Mouse (Mus musculus) liver, embryonic 14.5 days (tissue): ENCODE data around the gene Tpsb2. TPM values are rescaled to one million over a fixed set of nuclear protein-coding genes. Genes with fewer than 3 reads are reported as not detected.

Experiments used
- ATAC-seq: fragments of 200-750 bp; cut with Nextera tagmentation; 2 replicates; pipeline ENCODE4 v1.8.0; 2017; ENCODE audit warnings: moderate number of reproducible peaks, mild to moderate bottlenecking, moderate library complexity; ENCODE audit not compliant: insufficient read depth
- DNase-seq, 3 experiments: peaks; one replicate each; pipeline ENCODE4 v3.0.0-alpha.2; 2012 to 2013; ENCODE audit warnings: low read depth in 3 of 3, low spot score in 3 of 3
- H3K27ac ChIP-seq: fragments of 300-500 bp; sonication (generic); 2 replicates; pipeline ENCODE4 v1.5.1; 2014; ENCODE audit warnings: moderate library complexity, mild to moderate bottlenecking, control low read depth, inconsistent platforms
- H3K27me3 ChIP-seq: fragments of 300-500 bp; sonication (generic); 2 replicates; pipeline ENCODE4 v1.6.1; 2014; ENCODE audit warnings: mild to moderate bottlenecking, low read length, moderate library complexity; ENCODE audit not compliant: control insufficient read depth, insufficient read depth
- H3K36me3 ChIP-seq: fragments of 300-500 bp; sonication (generic); replicated peaks from 2 replicates; pipeline ENCODE4 v1.6.1; 2014; ENCODE audit warnings: low read depth; ENCODE audit not compliant: control insufficient read depth, insufficient read depth
- H3K4me1 ChIP-seq, 2 experiments: fragments of 200-500 bp in 1 of 2; fragments of 300-500 bp in 1 of 2; sonication (generic) in 1 of 2; replicated peaks; 2 replicates each; pipeline ENCODE4 v1.6.1; 2012 to 2014; ENCODE audit warnings: antibody characterized with exemption in 1 of 2, inconsistent platforms in 1 of 2, low read length in 1 of 2; ENCODE audit not compliant: control insufficient read depth in 2 of 2, insufficient read depth in 2 of 2
- H3K4me2 ChIP-seq: fragments of 300-500 bp; sonication (generic); 2 replicates; pipeline ENCODE4 v1.6.1; 2014; ENCODE audit warnings: low read depth, mild to moderate bottlenecking, control low read depth, moderate library complexity
- H3K4me3 ChIP-seq, 2 experiments: fragments of 200-500 bp in 1 of 2; fragments of 300-500 bp in 1 of 2; sonication (generic) in 1 of 2; 2 replicates each; pipeline ENCODE4 v1.5.1; 2012 to 2014; ENCODE audit warnings: low read depth in 2 of 2, low read length in 2 of 2, mild to moderate bottlenecking in 2 of 2, control low read depth in 1 of 2, inconsistent platforms in 1 of 2, moderate library complexity in 1 of 2; ENCODE audit not compliant: insufficient read depth in 1 of 2
- H3K9ac ChIP-seq: fragments of 300-500 bp; sonication (generic); replicated peaks from 2 replicates; pipeline ENCODE4 v1.6.1; 2014; ENCODE audit warnings: mild to moderate bottlenecking, control low read depth, moderate library complexity
- H3K9me3 ChIP-seq: fragments of 300-500 bp; sonication (generic); 2 replicates; pipeline ENCODE4 v1.6.1; 2016; ENCODE audit warnings: low read length, mixed read lengths; ENCODE audit not compliant: control insufficient read depth
- CTCF ChIP-seq: IDR thresholded peaks from 2 replicates; pipeline ENCODE4 v1.5.1; 2016; ENCODE audit warnings: antibody characterized with exemption, low read depth, control low read depth
- EP300 ChIP-seq: IDR thresholded peaks from 2 replicates; pipeline ENCODE4 v1.6.1; 2016; ENCODE audit warnings: antibody characterized with exemption, low read depth
- WGBS: fragments of 180-500 bp; shearing (Covaris S2); extraction: QIAGEN DNeasy Blood & Tissue Kit; methylation state at CpG from one replicate; pipeline ENCODE4 v1.1.7; 2014; ENCODE audit not compliant: insufficient replicate concordance; 5-methylcytosine and 5-hydroxymethylcytosine counted together
- polyA plus RNA-seq, 2 experiments: library from polyadenylated mRNA; depleted of rRNA in 1 of 2; stranded (reverse) in 1 of 2; unstranded in 1 of 2; fragments of >200 nt; fragmentation: Nextera tagmentation in 1 of 2; extraction: Ambion mirVana in 1 of 2; gene quantifications; 2 replicates each; pipeline versions ENCODE4 v1.2.1 to v1.2.3; 2012 to 2014

The Tpsb2 gene
- polyA plus RNA-seq, 2 experiments, result 0.11 to 0.44 TPM

- DNase-seq, result no peak
- WGBS, result 35% methylated on average over 4 of the region's 4 CpGs
Measured at GRCm38 (mm10) chr17:25414209-25414608, 48.1 kb downstream of the Tpsb2 start.

DNA sequence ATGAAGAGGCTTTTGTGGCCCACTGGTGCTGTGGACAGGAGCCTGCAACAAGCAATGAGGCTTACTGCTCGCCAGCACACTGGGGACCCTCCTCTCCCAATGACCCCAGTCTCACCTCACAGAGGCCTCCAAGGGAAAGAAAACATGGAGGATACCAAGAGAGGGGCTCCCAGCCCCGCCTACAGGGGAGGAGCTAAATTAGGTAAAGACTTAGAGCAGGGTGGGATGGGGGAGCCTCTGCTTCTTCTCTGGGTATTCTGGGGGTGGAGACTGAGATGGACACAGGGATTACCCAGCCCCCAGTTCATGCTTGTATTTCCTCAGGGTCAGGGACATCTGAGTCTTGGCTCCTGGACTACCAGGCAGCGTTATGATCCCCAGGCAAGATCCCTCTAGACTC lies 48.8 kb downstream of the Tpsb2 start:
- no peaks in the 10 kb centered on the region for H3K9me3 ChIP-seq
- no peaks in the 10 kb centered on the region for H3K27me3 ChIP-seq
- no peaks in the 10 kb centered on the region for H3K36me3 ChIP-seq
- TF ChIP-seq EP300, result no peak
- no peak for TF ChIP-seq CTCF
- no peak overlapping the region for H3K4me2 ChIP-seq
- H3K9ac ChIP-seq, result no peak overlapping the region
- no peaks in the 10 kb centered on the region for H3K4me1 ChIP-seq
- DNase-seq (no peak), ATAC-seq (no peak)
- WGBS, result 28% methylated on average over 3 of the region's 3 CpGs
- no peak overlapping the region for H3K4me3 ChIP-seq
- H3K27ac ChIP-seq, result no peak overlapping the region

More at GRCm38 (mm10) chr17:25414209-25414608, 48.1 kb downstream of the Tpsb2 start:
- Histone ChIP-seq H3K4me1 (no peaks in the 10 kb centered on the region), H3K27ac (no peak overlapping the region), H3K27me3 (no peaks in the 10 kb centered on the region), H3K4me3 (no peak overlapping the region), H3K9ac (no peak overlapping the region), H3K36me3 (no peaks in the 10 kb centered on the region), H3K9me3 (no peaks in the 10 kb centered on the region), H3K4me2 (no peak overlapping the region)
- no peak for ATAC-seq
- no peak for TF ChIP-seq CTCF
- no peak for TF ChIP-seq EP300

- DNase-seq, result no peak
- WGBS, result 39% methylated on average over 5 of the region's 6 CpGs
- H3K9ac ChIP-seq, result no peak overlapping the region
- TF ChIP-seq CTCF (no peak), EP300 (no peak)
- H3K9me3 ChIP-seq, result no peaks in the 10 kb centered on the region
- no peaks in the 10 kb centered on the region for H3K4me1 ChIP-seq
- H3K27me3 ChIP-seq, result no peaks in the 10 kb centered on the region
- no peak overlapping the region for H3K4me3 ChIP-seq
- no peak overlapping the region for H3K27ac ChIP-seq
- no peaks in the 10 kb centered on the region for H3K36me3 ChIP-seq
- no peak overlapping the region for H3K4me2 ChIP-seq
- no peak for ATAC-seq
Measured at GRCm38 (mm10) chr17:25415421-25415913, 49.4 kb downstream of the Tpsb2 start.

- no peak overlapping the region for H3K4me3 ChIP-seq
- DNase-seq (no peak), ATAC-seq (no peak)
- no peak overlapping the region for H3K4me2 ChIP-seq
- H3K27ac ChIP-seq, result no peak overlapping the region
- no peak overlapping the region for H3K9ac ChIP-seq
- no peaks in the 10 kb centered on the region for H3K27me3 ChIP-seq
- no peaks in the 10 kb centered on the region for H3K4me1 ChIP-seq
- H3K36me3 ChIP-seq, result no peaks in the 10 kb centered on the region
- TF ChIP-seq CTCF (no peak), EP300 (no peak)
- no peaks in the 10 kb centered on the region for H3K9me3 ChIP-seq
- 28% methylated on average over 3 of the region's 3 CpGs for WGBS
Measured at GRCm38 (mm10) chr17:25416219-25416618, 50.1 kb downstream of the Tpsb2 start.

DNA sequence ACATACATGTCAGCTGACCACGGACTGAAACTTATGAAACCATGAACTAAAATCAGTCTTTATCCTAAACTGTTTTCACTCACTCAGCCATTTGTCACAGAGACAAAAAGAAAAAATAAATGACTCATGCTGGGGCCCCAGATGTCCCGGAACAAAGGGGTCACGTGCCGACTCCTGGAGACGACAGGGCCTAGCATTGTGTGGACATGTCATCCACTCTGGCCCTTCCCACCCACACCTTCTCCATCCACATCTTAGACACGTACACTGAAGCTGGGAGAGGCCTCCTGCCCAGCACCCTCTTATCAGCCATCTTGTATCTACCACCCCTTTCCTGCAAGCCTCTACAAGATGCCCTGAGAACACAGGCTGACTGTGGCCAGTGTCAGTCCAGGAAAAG lies 51.9 kb downstream of the Tpsb2 start:
- no peak for ATAC-seq
- no peaks in the 10 kb centered on the region for H3K27me3 ChIP-seq
- TF ChIP-seq EP300 (no peak), CTCF (no peak)

More for the DNA sequence above, 51.9 kb downstream of the Tpsb2 start:
- no peak overlapping the region for H3K9ac ChIP-seq
- no peaks in the 10 kb centered on the region for H3K9me3 ChIP-seq
- 49% methylated on average over 6 of the region's 6 CpGs for WGBS
- no peaks in the 10 kb centered on the region for H3K4me1 ChIP-seq
- H3K4me2 ChIP-seq, result no peak overlapping the region
- H3K36me3 ChIP-seq, result no peaks in the 10 kb centered on the region
- no peak overlapping the region for H3K27ac ChIP-seq
- H3K4me3 ChIP-seq, result no peak overlapping the region
- no peak for DNase-seq

Other genes with a start within 250 kb of the Tpsb2 start
- gene Ptx4, start 245.5 kb upstream of the Tpsb2 start, polyA plus RNA-seq (2012; rRNA removed), result not detected in 2 replicates
- gene Ptx4, start 245.5 kb upstream of the Tpsb2 start, polyA plus RNA-seq (2014; fragmentation: Nextera tagmentation; extraction: Ambion mirVana), result not detected in 2 replicates
- 7.1 and 7.9 TPM in 2 replicates for gene Clcn7, start 232.9 kb upstream of the Tpsb2 start, polyA plus RNA-seq (2012; rRNA removed)
- 8.7 and 8.8 TPM in 2 replicates for gene Clcn7, start 232.9 kb upstream of the Tpsb2 start, polyA plus RNA-seq (2014; fragmentation: Nextera tagmentation; extraction: Ambion mirVana)
- not detected in 2 replicates for gene Ccdc154, start 203.8 kb upstream of the Tpsb2 start, polyA plus RNA-seq (2012; rRNA removed)
- 0.05 TPM in 1 of 2 replicates, not detected in the other for gene Ccdc154, start 203.8 kb upstream of the Tpsb2 start, polyA plus RNA-seq (2014; fragmentation: Nextera tagmentation; extraction: Ambion mirVana)
- gene Gm38655, start 190.8 kb upstream of the Tpsb2 start, polyA plus RNA-seq (2012; rRNA removed), result not detected in 2 replicates
- gene Gm38655, start 190.8 kb upstream of the Tpsb2 start, polyA plus RNA-seq (2014; fragmentation: Nextera tagmentation; extraction: Ambion mirVana), result not detected in 2 replicates
- 9.9 and 13.4 TPM in 2 replicates for gene BC003965, start 181.8 kb upstream of the Tpsb2 start, polyA plus RNA-seq (2012; rRNA removed)
- gene BC003965, start 181.8 kb upstream of the Tpsb2 start, polyA plus RNA-seq (2014; fragmentation: Nextera tagmentation; extraction: Ambion mirVana), result 16.8 and 17.4 TPM in 2 replicates
- gene Unkl, start 177.9 kb upstream of the Tpsb2 start, polyA plus RNA-seq (2012; rRNA removed), result 34.8 and 45.6 TPM in 2 replicates
- 5.9 and 9.1 TPM in 2 replicates for gene Unkl, start 177.9 kb upstream of the Tpsb2 start, polyA plus RNA-seq (2014; fragmentation: Nextera tagmentation; extraction: Ambion mirVana)
- gene Gnptg, start 126.2 kb upstream of the Tpsb2 start, polyA plus RNA-seq (2012; rRNA removed), result 11.1 and 11.2 TPM in 2 replicates
- gene Gnptg, start 126.2 kb upstream of the Tpsb2 start, polyA plus RNA-seq (2014; fragmentation: Nextera tagmentation; extraction: Ambion mirVana), result 15.6 and 17.0 TPM in 2 replicates
- 11.1 and 13.0 TPM in 2 replicates for gene Tsr3, start 126.1 kb upstream of the Tpsb2 start, polyA plus RNA-seq (2012; rRNA removed)
- 17.4 and 18.5 TPM in 2 replicates for gene Tsr3, start 126.1 kb upstream of the Tpsb2 start, polyA plus RNA-seq (2014; fragmentation: Nextera tagmentation; extraction: Ambion mirVana)
- gene Baiap3, start 109.9 kb upstream of the Tpsb2 start, polyA plus RNA-seq (2012; rRNA removed), result 0.27 and 0.63 TPM in 2 replicates
- 0.69 TPM in 1 of 2 replicates, not detected in the other for gene Baiap3, start 109.9 kb upstream of the Tpsb2 start, polyA plus RNA-seq (2014; fragmentation: Nextera tagmentation; extraction: Ambion mirVana)
- 129 and 168 TPM in 2 replicates for gene Ube2i, start 91.7 kb upstream of the Tpsb2 start, polyA plus RNA-seq (2012; rRNA removed)
- gene Ube2i, start 91.7 kb upstream of the Tpsb2 start, polyA plus RNA-seq (2014; fragmentation: Nextera tagmentation; extraction: Ambion mirVana), result 244 and 260 TPM in 2 replicates
- 0.89 and 1.8 TPM in 2 replicates for gene Prss34, start 67.9 kb upstream of the Tpsb2 start, polyA plus RNA-seq (2012; rRNA removed)
- gene Prss34, start 67.9 kb upstream of the Tpsb2 start, polyA plus RNA-seq (2014; fragmentation: Nextera tagmentation; extraction: Ambion mirVana), result 0.71 and 3.6 TPM in 2 replicates
- not detected in 2 replicates for gene Prss28, start 57.7 kb upstream of the Tpsb2 start, polyA plus RNA-seq (2012; rRNA removed)
- gene Prss28, start 57.7 kb upstream of the Tpsb2 start, polyA plus RNA-seq (2014; fragmentation: Nextera tagmentation; extraction: Ambion mirVana), result not detected in 2 replicates
- not detected in 2 replicates for gene Prss29, start 47.7 kb upstream of the Tpsb2 start, polyA plus RNA-seq (2012; rRNA removed)
- gene Prss29, start 47.7 kb upstream of the Tpsb2 start, polyA plus RNA-seq (2014; fragmentation: Nextera tagmentation; extraction: Ambion mirVana), result not detected in 2 replicates
- gene Tpsab1, start 20.7 kb upstream of the Tpsb2 start, polyA plus RNA-seq (2012; rRNA removed), result not detected in 2 replicates
- gene Tpsab1, start 20.7 kb upstream of the Tpsb2 start, polyA plus RNA-seq (2014; fragmentation: Nextera tagmentation; extraction: Ambion mirVana), result not detected in 2 replicates
- gene Tpsg1, start 3.0 kb downstream of the Tpsb2 start, polyA plus RNA-seq (2012; rRNA removed), result 0.51 and 0.93 TPM in 2 replicates
- gene Tpsg1, start 3.0 kb downstream of the Tpsb2 start, polyA plus RNA-seq (2014; fragmentation: Nextera tagmentation; extraction: Ambion mirVana), result 0.49 and 0.53 TPM in 2 replicates
- gene Cacna1h, start 67.5 kb downstream of the Tpsb2 start, polyA plus RNA-seq (2012; rRNA removed), result 1.2 and 1.3 TPM in 2 replicates
- 0.13 and 0.50 TPM in 2 replicates for gene Cacna1h, start 67.5 kb downstream of the Tpsb2 start, polyA plus RNA-seq (2014; fragmentation: Nextera tagmentation; extraction: Ambion mirVana)
- 0.07 TPM in 1 of 2 replicates, not detected in the other for gene Tekt4, start 88.3 kb downstream of the Tpsb2 start, polyA plus RNA-seq (2012; rRNA removed)
- 0.13 TPM in 1 of 2 replicates, not detected in the other for gene Tekt4, start 88.3 kb downstream of the Tpsb2 start, polyA plus RNA-seq (2014; fragmentation: Nextera tagmentation; extraction: Ambion mirVana)
- gene Sstr5, start 131.0 kb downstream of the Tpsb2 start, polyA plus RNA-seq (2012; rRNA removed), result 0.01 TPM in 1 of 2 replicates, not detected in the other
- not detected in 2 replicates for gene Sstr5, start 131.0 kb downstream of the Tpsb2 start, polyA plus RNA-seq (2014; fragmentation: Nextera tagmentation; extraction: Ambion mirVana)
- 0.04 and 0.11 TPM in 2 replicates for gene Sox8, start 204.4 kb downstream of the Tpsb2 start, polyA plus RNA-seq (2012; rRNA removed)
- 0.15 TPM in 1 of 2 replicates, not detected in the other for gene Sox8, start 204.4 kb downstream of the Tpsb2 start, polyA plus RNA-seq (2014; fragmentation: Nextera tagmentation; extraction: Ambion mirVana)
- 3.4 and 4.0 TPM in 2 replicates for gene Lmf1, start 212.8 kb downstream of the Tpsb2 start, polyA plus RNA-seq (2012; rRNA removed)
- 7.9 and 9.3 TPM in 2 replicates for gene Lmf1, start 212.8 kb downstream of the Tpsb2 start, polyA plus RNA-seq (2014; fragmentation: Nextera tagmentation; extraction: Ambion mirVana)